Mouse (Mus musculus): ENCODE measurements around the gene Gm44511.
"Not testable (repeated sequence)": the region's sequence is repeated elsewhere in the genome, so short reads cannot be mapped to it uniquely, and the experiment has no call there.

The Gm44511 gene

DNA sequence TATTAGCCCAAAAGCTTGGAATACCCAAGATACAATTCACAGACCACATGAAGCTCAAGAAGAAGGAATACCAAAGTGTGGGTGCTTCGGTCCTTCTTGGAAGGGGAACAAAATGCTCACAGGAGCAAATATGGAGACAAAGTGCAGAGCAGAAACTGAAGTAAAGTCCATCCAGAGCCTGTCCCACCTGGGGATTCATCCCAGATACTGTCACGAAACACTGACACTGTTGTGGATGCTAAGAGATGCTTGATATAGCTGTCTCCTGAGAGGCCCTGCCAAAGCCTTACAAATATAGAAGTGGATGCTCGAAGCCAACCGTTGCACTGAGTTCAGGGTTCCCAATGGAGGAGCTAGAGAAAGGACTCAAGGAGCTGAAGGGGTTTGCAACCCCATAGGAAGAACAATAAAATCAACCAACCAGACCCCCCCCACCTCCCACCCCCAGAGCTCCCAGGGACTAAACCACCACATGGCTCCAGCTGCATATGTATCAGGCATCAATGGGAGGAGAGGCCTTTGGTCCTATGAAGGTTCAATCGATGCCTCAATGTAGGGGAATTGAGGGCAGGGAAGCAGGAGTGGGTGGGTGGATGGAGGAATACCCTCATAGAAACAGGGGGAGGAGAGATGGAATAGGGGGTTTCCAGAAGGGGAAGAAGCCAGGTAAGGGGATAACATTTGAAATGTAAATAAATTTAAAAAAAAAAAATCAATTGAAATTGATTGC lies 66.7 kb downstream of the Gm44511 start:
- no peak for DNase-seq

DNA sequence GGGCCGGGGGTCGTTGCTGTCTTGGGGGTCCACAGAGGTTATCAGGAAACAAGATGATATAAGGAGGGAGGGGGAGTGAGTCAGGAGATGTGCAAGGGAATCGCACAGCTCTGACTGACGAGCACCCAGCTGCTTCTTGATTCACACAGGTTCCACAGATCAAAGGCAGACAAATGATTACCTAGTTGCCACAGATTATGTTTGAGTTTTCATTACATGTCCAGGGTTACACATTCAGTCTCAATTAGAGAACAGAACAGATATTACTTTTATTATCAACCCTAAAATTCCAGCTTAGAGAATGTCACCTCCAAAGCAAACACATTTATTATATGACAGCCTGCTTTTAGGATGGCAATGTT lies 70.7 kb downstream of the Gm44511 start:
- not testable (repeated sequence) for DNase-seq

DNA sequence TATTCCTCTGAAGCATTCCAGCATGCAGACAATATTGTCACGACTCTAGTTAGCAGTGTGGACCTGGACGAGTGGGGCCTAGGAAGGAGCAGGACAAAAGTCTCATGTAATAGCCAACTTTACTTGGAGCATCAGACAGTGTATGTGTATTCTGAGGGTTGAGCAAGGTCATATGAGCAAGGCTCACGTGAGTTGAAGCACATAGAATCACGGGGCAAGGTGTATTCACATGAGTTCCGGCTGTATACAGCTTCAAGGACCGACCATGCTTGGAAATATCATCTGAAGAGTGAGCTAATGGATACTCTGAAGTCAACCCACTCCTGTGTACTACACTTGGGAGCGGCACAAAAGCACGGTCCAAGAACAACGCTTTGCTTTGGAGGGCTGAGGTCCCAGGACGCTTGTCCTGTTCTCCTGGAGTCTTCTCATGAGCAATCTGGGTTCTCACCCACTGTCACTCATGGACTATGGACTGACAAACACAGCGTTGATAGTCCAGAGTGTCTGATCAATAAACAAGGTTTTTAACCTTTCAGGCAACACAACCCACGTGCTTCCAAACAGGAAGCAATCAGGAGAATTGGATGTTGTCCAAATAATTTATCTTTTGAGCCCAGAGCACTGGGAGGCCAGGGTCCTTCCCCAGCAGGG lies 71.2 kb downstream of the Gm44511 start:
- DNase-seq: not testable (repeated sequence)

DNA sequence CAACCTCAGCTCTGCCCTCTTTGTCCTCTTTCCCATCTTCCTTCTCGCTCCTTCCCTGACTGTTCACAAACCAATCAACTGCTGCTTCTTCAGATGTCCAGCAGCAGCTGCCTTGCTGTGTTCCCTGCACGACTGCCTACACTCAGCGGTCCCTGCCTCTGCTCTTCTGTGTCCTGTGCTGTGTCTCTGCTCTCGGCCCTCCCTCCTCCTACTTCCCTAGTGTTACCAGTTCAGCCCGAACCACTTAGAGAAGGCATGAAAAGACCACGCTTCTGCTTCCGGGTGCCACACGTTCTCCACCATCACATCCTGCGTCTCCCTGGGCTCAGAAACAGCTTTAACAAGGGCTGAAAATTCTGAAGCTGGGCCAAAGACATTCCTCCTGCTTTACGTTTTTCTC lies 71.8 kb downstream of the Gm44511 start:
- DNase-seq: not testable (repeated sequence)

DNA sequence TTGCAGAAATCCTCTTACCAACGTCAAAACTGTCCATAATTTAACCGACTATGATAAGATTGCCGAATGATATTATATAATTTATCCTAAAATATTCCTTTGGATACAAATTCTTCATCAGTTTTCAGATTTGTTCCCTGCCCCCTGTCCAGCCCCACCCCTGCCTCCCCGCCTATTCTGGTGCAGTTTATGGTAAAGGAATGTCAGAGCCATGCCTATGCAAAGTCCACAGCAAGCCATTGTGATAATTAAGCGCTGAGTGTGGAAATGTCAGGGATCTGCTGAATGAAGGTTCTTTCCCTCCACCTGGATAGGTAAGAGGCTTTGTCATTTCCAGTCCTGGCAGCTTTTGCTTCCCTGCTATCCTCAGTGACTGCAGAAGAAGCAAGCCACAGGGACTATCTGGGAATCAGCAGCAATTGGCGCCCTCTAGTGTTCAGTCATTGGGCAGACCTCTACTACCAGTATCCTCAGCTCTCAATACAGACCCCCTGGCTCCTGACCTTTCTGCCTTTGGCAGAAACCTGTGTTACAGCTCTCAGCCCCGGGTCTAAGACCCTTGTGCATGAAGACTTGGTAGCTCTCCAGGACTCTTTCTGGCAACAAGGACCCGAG lies 72.4 kb downstream of the Gm44511 start:
- peak; percentile 90 for DNase-seq

DNA sequence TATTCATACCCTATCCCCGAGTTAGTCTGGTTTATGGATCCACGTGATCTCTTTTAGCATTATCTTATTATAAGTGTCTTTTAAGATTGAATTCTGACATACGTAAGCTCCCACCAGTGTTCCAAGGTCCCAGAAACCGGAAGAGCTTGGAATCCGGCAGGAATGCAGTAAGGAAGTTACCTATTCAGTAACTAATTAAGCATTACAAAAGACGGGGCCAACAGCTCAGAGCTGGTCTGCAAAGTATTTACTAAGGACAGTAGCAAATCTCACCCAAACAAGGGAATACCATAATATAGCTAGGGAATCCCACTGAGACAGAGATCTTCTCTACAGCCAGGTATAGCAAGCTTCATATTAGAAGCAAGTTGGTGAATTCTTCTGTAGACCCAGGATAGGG lies 79.1 kb downstream of the Gm44511 start:
- DNase-seq: not testable (repeated sequence)

DNA sequence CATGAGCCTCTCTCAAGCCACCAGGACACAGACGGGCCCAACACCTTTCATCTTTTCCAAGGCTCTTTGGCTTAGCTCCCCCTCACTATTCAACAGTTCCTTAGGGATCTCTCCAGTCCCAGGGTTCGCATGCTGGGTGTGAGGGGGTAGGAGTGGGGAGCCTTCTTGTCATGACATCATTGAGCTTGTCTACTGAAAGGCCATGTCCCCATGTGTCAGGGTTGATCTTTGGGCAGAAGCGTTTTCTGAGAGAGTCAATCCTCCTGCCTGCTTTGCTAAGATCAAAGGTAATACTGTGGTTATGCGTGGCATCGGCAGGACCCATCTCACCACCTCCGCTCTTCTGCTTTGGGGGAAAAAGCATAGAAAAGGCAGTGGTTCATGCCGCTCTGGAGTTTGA lies 88.7 kb downstream of the Gm44511 start:
- no peak for DNase-seq

DNA sequence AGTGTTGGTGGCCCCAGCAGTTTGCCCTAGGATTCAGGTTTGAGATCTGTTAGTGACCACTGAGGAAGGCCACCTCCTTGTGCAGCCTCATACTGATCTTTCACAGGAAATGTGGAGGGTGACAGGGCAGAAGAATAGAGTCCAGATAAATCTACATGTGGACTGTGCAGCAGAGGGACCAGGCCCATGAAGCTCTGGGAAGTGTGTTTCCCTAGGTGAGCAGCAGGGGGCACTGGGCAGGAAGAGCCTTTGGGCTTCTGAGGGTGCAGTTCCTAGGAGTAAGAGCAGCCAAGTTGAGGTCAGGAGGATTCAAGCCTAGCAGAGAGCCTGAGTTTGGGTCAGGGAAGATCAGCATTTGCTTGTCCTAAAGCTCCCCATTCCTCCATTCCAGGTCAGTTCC lies 90.0 kb downstream of the Gm44511 start:
- DNase-seq: peak; percentile 46

DNA sequence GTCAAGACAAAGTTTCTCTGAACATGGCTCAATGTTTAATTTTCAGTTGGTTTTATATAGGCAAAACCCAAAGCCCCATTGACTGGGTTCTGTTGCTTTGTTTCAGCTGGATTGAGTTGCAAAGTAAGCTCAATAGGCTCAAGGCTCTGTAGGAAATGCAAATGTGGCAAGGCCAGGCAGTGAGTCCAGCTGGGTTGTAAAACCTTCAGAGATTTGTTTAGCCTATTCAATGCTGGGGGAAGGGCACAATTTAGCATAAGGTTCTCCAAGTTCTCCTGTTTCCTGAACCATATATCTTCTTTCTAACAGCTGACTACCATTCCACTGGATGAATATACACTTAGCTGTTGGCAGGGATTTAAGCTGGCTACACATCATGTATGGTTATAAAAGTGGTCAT lies 91.2 kb downstream of the Gm44511 start:
- DNase-seq: no peak

DNA sequence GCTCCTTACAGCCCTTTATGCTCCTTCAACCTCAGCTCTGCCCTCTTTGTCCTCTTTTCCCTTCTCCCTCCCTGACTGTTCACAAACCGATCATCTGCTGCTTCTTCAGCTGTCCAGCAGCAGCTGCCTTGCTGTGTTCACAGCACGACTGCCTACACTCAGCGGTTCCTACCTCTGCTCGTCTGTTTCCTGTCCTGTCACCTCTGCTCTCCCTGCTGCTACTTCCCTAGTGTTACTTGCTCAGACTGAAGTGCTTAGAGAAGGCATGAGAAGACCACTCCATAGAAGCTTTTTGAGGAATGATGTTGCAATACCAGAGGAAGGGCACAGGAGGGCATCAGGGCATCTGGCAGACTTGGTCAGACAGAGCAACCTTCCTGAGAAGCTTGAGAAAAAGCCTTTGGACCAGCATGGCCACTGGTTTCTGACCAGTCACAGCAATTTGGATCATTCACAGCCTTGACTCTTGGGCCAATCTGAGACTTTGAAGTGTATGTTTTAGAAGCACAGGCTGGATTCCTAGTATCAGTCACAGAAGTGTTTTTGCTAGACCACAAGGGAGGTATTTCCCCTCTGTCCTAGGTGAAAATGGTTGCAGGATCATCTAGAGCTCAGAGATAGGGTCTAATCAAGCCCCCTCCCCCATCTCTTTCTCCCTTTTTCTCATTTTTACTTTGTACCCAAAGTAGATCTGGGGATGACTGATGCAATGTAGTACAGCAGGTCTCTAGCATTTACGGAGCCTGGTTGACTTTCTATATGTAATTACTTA lies 92.0 kb downstream of the Gm44511 start:
- DNase-seq: no peak

DNA sequence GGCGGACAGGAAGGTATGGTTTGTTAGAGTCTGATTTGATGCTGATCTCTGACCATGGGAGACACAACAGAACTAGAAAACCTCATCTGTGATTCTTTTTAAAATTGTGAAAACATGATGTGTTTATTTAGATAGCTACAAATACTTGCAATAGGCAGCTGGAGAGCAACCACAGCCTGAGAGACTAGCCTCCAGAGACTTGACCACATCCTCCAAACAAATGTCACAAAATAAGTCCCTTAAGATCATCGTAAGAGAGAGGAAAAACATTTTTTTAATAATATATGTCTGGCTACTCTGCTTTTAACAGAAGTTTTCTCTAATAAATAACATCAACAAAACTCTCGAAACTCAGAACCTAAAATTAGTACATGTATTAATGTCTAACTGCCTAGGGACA lies 94.1 kb downstream of the Gm44511 start:
- no peak for DNase-seq
